Mouse (Mus musculus) embryonic facial prominence, embryonic 13.5 days (tissue): ENCODE measurements around the gene Jak3. TPM values are rescaled to one million over a fixed set of nuclear protein-coding genes. Genes with fewer than 3 reads are reported as not detected.

ENCODE experiments used
- ATAC-seq: fragments of 200-750 bp; cut with Nextera tagmentation; 2 replicates; pipeline ENCODE4 v1.8.0; 2017; ENCODE audit warnings: low read depth; ENCODE audit not compliant: insufficient number of reproducible peaks, insufficient read depth, low FRiP score, low TSS enrichment
- H3K27ac ChIP-seq: fragments of 300-500 bp; sonication (generic); 2 replicates; pipeline ENCODE4 v1.5.1; 2015; ENCODE audit warnings: moderate library complexity, mild to moderate bottlenecking, inconsistent platforms
- H3K27me3 ChIP-seq: fragments of 300-500 bp; sonication (generic); 2 replicates; pipeline ENCODE4 v1.6.1; 2015; ENCODE audit warnings: mild to moderate bottlenecking, inconsistent platforms
- H3K36me3 ChIP-seq: fragments of 300-500 bp; sonication (generic); 2 replicates; pipeline ENCODE4 v1.6.1; 2015; ENCODE audit warnings: mild to moderate bottlenecking, inconsistent platforms
- H3K4me1 ChIP-seq: fragments of 300-500 bp; sonication (generic); 2 replicates; pipeline ENCODE4 v1.6.1; 2015; ENCODE audit warnings: inconsistent platforms
- H3K4me2 ChIP-seq: fragments of 300-500 bp; sonication (generic); 2 replicates; pipeline ENCODE4 v1.6.1; 2015; ENCODE audit warnings: moderate library complexity, mild to moderate bottlenecking, inconsistent platforms
- H3K4me3 ChIP-seq: fragments of 300-500 bp; sonication (generic); 2 replicates; pipeline ENCODE4 v1.5.1; 2015; ENCODE audit warnings: mild to moderate bottlenecking, inconsistent platforms
- H3K9ac ChIP-seq: fragments of 300-500 bp; sonication (generic); 2 replicates; pipeline ENCODE4 v1.6.1; 2015; ENCODE audit warnings: mild to moderate bottlenecking, inconsistent platforms
- H3K9me3 ChIP-seq: fragments of 300-500 bp; sonication (generic); 2 replicates; pipeline ENCODE4 v1.6.1; 2016; ENCODE audit warnings: inconsistent platforms
- WGBS: fragments of 180-500 bp; shearing (Covaris S2); methylation state at CpG from one replicate; pipeline ENCODE4 v1.1.7; 2015; ENCODE audit warnings: mixed read lengths; 5-methylcytosine and 5-hydroxymethylcytosine counted together
- polyA plus RNA-seq: library from polyadenylated mRNA; unstranded; fragments of >200 nt; fragmentation: Nextera tagmentation; extraction: Ambion mirVana; gene quantifications from 2 replicates; pipeline ENCODE4 v1.2.1, GENCODE M21; 2015

Jak3 gene
- polyA plus RNA-seq, 1 experiment from 2014 or later, result 3.9 TPM

- no peak overlapping the region for H3K4me3 ChIP-seq
- 68% methylated on average over 8 of the region's 8 CpGs for WGBS
- H3K9me3 ChIP-seq, result peaks cover 8% of the 10 kb centered on the region; the same call in 1 of the 2 replicates
- H3K36me3 ChIP-seq, result 0 out of 2 replicates have a peak, but pooled peaks cover 3% of the 10 kb centered on the region
- ATAC-seq, result no peak
- peaks cover 32% of the 10 kb centered on the region for H3K27me3 ChIP-seq
- no peak overlapping the region for H3K4me2 ChIP-seq
- no peak overlapping the region for H3K9ac ChIP-seq
- no peak overlapping the region for H3K27ac ChIP-seq
- H3K4me1 ChIP-seq, result peaks cover 7% of the 10 kb centered on the region; the same call in 1 of the 2 replicates
Measured at GRCm38 (mm10) chr8:71637149-71638095, 38.7 kb upstream of the Jak3 start.

GRCm38 (mm10) chr8:71638321-71638720, 37.8 kb upstream of the Jak3 start:
- Histone ChIP-seq H3K36me3 (no peaks in the 10 kb centered on the region), H3K4me2 (no peak overlapping the region), H3K4me1 (peaks cover 7% of the 10 kb centered on the region; the same call in 1 of the 2 replicates), H3K9ac (no peak overlapping the region), H3K27me3 (peaks cover 32% of the 10 kb centered on the region), H3K9me3 (no peaks in the 10 kb centered on the region), H3K27ac (no peak overlapping the region), H3K4me3 (no peak overlapping the region)
- no peak for ATAC-seq
- 68% methylated on average over 6 of the region's 6 CpGs for WGBS

- H3K9ac ChIP-seq, result no peak overlapping the region
- H3K4me3 ChIP-seq, result no peak overlapping the region
- no peak for ATAC-seq
- no peak overlapping the region for H3K4me2 ChIP-seq
- H3K4me1 ChIP-seq, result peaks cover 5% of the 10 kb centered on the region; the same call in 1 of the 2 replicates
- no peaks in the 10 kb centered on the region for H3K9me3 ChIP-seq
- H3K27ac ChIP-seq, result no peak overlapping the region
- peaks cover 24% of the 10 kb centered on the region for H3K27me3 ChIP-seq
- WGBS, result 97% methylated on average over 4 of the region's 4 CpGs
- H3K36me3 ChIP-seq, result no peaks in the 10 kb centered on the region
Measured at GRCm38 (mm10) chr8:71639318-71639717, 36.8 kb upstream of the Jak3 start.

- Histone ChIP-seq H3K27ac (no peak overlapping the region), H3K9me3 (no peaks in the 10 kb centered on the region), H3K4me1 (no peaks in the 10 kb centered on the region), H3K36me3 (no peaks in the 10 kb centered on the region), H3K9ac (no peak overlapping the region), H3K4me2 (no peak overlapping the region), H3K27me3 (no peaks in the 10 kb centered on the region; the same call in 1 of the 2 replicates), H3K4me3 (no peak overlapping the region)
- WGBS, result 80% methylated on average over 9 of the region's 9 CpGs
- no peak for ATAC-seq
Measured at GRCm38 (mm10) chr8:71645510-71645909, 30.6 kb upstream of the Jak3 start.

- ATAC-seq, result 0 out of 2 replicates have a peak, but pooled peaks have one; percentile 27
- WGBS, result 1% methylated on average over 24 of the region's 24 CpGs
- H3K4me1 ChIP-seq, result peaks cover 9% of the 10 kb centered on the region
- no peaks in the 10 kb centered on the region for H3K9me3 ChIP-seq
- H3K27me3 ChIP-seq, result peaks cover 74% of the 10 kb centered on the region
- H3K36me3 ChIP-seq, result no peaks in the 10 kb centered on the region
- peak overlapping the region; percentile 46; the same call in 1 of the 2 replicates for H3K9ac ChIP-seq
- H3K27ac ChIP-seq, result no peak overlapping the region
- peak overlapping the region; percentile 24 for H3K4me3 ChIP-seq
- H3K4me2 ChIP-seq, result peak overlapping the region; percentile 54
Measured at GRCm38 (mm10) chr8:71654600-71654999, 21.5 kb upstream of the Jak3 start.

- H3K36me3 ChIP-seq, result no peaks in the 10 kb centered on the region
- no peak overlapping the region for H3K4me3 ChIP-seq
- 0 out of 2 replicates have a peak overlapping the region, but pooled peaks have one; percentile 44 for H3K9ac ChIP-seq
- H3K4me1 ChIP-seq, result peaks cover 13% of the 10 kb centered on the region
- no peaks in the 10 kb centered on the region for H3K9me3 ChIP-seq
- peaks cover 91% of the 10 kb centered on the region for H3K27me3 ChIP-seq
- no peak overlapping the region for H3K4me2 ChIP-seq
- H3K27ac ChIP-seq, result no peak overlapping the region
- ATAC-seq, result no peak
- 29% methylated on average over 9 of the region's 9 CpGs for WGBS
Measured at GRCm38 (mm10) chr8:71657816-71658215, 18.3 kb upstream of the Jak3 start.

- Histone ChIP-seq H3K27me3 (peaks cover 91% of the 10 kb centered on the region), H3K4me2 (no peak overlapping the region), H3K27ac (no peak overlapping the region), H3K9me3 (no peaks in the 10 kb centered on the region), H3K36me3 (no peaks in the 10 kb centered on the region), H3K9ac (no peak overlapping the region), H3K4me1 (peaks cover 13% of the 10 kb centered on the region), H3K4me3 (no peak overlapping the region)
- ATAC-seq, result no peak
- 28% methylated on average over 17 of the region's 17 CpGs for WGBS
Measured at GRCm38 (mm10) chr8:71658515-71659049, 17.5 kb upstream of the Jak3 start.

GRCm38 (mm10) chr8:71659751-71660150, 16.3 kb upstream of the Jak3 start:
- H3K36me3 ChIP-seq, result no peaks in the 10 kb centered on the region
- ATAC-seq, result no peak
- no peak overlapping the region for H3K4me3 ChIP-seq
- peaks cover 8% of the 10 kb centered on the region for H3K4me1 ChIP-seq
- H3K4me2 ChIP-seq, result no peak overlapping the region
- H3K9me3 ChIP-seq, result no peaks in the 10 kb centered on the region
- no peak overlapping the region for H3K27ac ChIP-seq
- peaks cover 88% of the 10 kb centered on the region for H3K27me3 ChIP-seq
- WGBS, result 62% methylated on average over 1 of the region's 1 CpGs
- H3K9ac ChIP-seq, result no peak overlapping the region

- Histone ChIP-seq H3K9ac (0 out of 2 replicates have a peak overlapping the region, but pooled peaks have one; percentile 40), H3K36me3 (no peaks in the 10 kb centered on the region), H3K4me2 (peak overlapping the region; percentile 37), H3K27ac (no peak overlapping the region), H3K4me3 (no peak overlapping the region), H3K9me3 (no peaks in the 10 kb centered on the region), H3K27me3 (peaks cover 84% of the 10 kb centered on the region), H3K4me1 (peaks cover 6% of the 10 kb centered on the region; the same call in 1 of the 2 replicates)
- ATAC-seq, result no peak
- 9% methylated on average over 36 of the region's 36 CpGs for WGBS
Measured at GRCm38 (mm10) chr8:71660325-71661120, 15.6 kb upstream of the Jak3 start.

- H3K4me3 ChIP-seq, result 0 out of 2 replicates have a peak overlapping the region, but pooled peaks have one; percentile 3
- H3K4me1 ChIP-seq, result peaks cover 24% of the 10 kb centered on the region
- no peak for ATAC-seq
- no peaks in the 10 kb centered on the region for H3K9me3 ChIP-seq
- H3K36me3 ChIP-seq, result no peaks in the 10 kb centered on the region
- H3K27ac ChIP-seq, result no peak overlapping the region
- peak overlapping the region; percentile 48 for H3K4me2 ChIP-seq
- no peak overlapping the region for H3K9ac ChIP-seq
- H3K27me3 ChIP-seq, result peaks cover 85% of the 10 kb centered on the region
- 4% methylated on average over 22 of the region's 22 CpGs for WGBS
Measured at GRCm38 (mm10) chr8:71665331-71666130, 10.6 kb upstream of the Jak3 start.
